Mouse (Mus musculus) common myeloid progenitor, adult 5-6 weeks (primary cell): ENCODE measurements around the gene Ikzf5. TPM values are rescaled to one million over a fixed set of nuclear protein-coding genes. Genes with fewer than 3 reads are reported as not detected.

Source experiments
- ATAC-seq: replicated peaks from 2 replicates; pipeline ENCODE4 v1.8.0; 2016; ENCODE audit warnings: low read depth, mild to moderate bottlenecking, moderate TSS enrichment, inconsistent platforms; ENCODE audit not compliant: poor library complexity, severe bottlenecking
- total RNA-seq: library from RNA; stranded (forward); fragments of 200-1000, 187-1606 nt; gene quantifications from 2 replicates; pipeline ENCODE4 v1.2.3, GENCODE M21; 2017

The Ikzf5 gene
- total RNA-seq, 1 experiment from 2014 or later = 28.7 TPM

- peak; percentile 44 for ATAC-seq
Observed at GRCm38 (mm10) chr7:131362269-131362614, 48.1 kb downstream of the Ikzf5 start.

- no peak for ATAC-seq
Observed at GRCm38 (mm10) chr7:131356105-131356504, 54.2 kb downstream of the Ikzf5 start.

- ATAC-seq = no peak
Observed at GRCm38 (mm10) chr7:131345856-131346541, 64.3 kb downstream of the Ikzf5 start.

Other genes starting within 250 kb of the Ikzf5 start
- gene 5430419D17Rik, start 236.1 kb downstream of the Ikzf5 start, total RNA-seq = not detected in 2 replicates
- not detected in 2 replicates for gene Cuzd1, start 88.2 kb downstream of the Ikzf5 start, total RNA-seq
- gene Fam24b, start 81.0 kb downstream of the Ikzf5 start, total RNA-seq = not detected in 2 replicates
- not detected in 2 replicates for gene Fam24a, start 76.7 kb downstream of the Ikzf5 start, total RNA-seq
- 7.0 and 11.1 TPM in 2 replicates for gene 2310057M21Rik, start 47.8 kb downstream of the Ikzf5 start, total RNA-seq
- 18.9 TPM in 2 replicates for gene Pstk, start 39.4 kb downstream of the Ikzf5 start, total RNA-seq
- gene Acadsb, start 80 bp upstream of the Ikzf5 start, total RNA-seq = 36.0 and 44.2 TPM in 2 replicates
- not detected in 2 replicates for gene Hmx3, start 132.3 kb upstream of the Ikzf5 start, total RNA-seq
- not detected in 2 replicates for gene Hmx2, start 138.3 kb upstream of the Ikzf5 start, total RNA-seq
- gene Bub3, start 149.7 kb upstream of the Ikzf5 start, total RNA-seq = 79.4 and 86.7 TPM in 2 replicates